14 mouse cellular contexts compared by ENCODE assay signal in the genomic region with DNA sequence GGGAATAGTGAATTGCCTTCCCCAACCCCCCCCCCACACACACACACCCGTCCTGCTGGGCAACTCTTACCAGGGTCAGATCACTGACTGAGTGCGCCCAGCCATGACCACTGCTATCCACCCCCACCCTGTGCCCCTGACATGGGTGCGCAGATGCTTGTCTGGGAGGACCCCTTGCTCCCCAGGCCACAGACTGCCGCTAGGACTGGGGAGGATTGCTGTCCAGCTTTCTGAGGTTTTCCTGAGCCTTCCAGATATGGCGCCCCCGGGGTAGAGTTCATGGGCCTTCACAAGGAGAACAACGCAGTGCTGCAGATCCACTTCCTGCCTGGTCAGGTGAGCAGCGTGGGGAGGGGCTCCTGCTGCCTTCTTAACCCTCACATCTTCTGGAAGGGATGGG. TPM values are rescaled to one million over a fixed set of nuclear protein-coding genes. Genes with fewer than 3 reads are reported as not detected.
DNase-seq lines count a peak whose midpoint lies in the region; ATAC-seq and TF ChIP-seq lines count a peak whose summit lies in the region.
"Had no signal": no experiment of that assay in that cellular context is flagged by ENCODE, and none has a peak within 500 bp of the region (broad histone marks: within the 10 kb centered on the region; RNA-seq: fewer than 3 reads in every experiment).

No protein-coding gene starts in this region.

- intact Hi-C loops in heart, postnatal 36 days (cut with DNase I) = no loop called here

- H3K4me1 ChIP-seq in heart, embryonic 11.5 days (ENCODE audit: control insufficient read depth, insufficient read depth, low read length) = peaks cover 46% of the 10 kb centered on the region
- peaks cover 23% of the 10 kb centered on the region for H3K4me1 ChIP-seq in lung, postnatal 0 days (ENCODE audit: insufficient read depth, low read depth, low read length)

- H3K4me2 ChIP-seq in heart, embryonic 11.5 days = no peak overlapping the region
- H3K4me2 ChIP-seq in lung, postnatal 0 days (replicated peaks; ENCODE audit: low read depth, low read length) = no peak overlapping the region

- H3K27ac ChIP-seq in heart, embryonic 11.5 days (ENCODE audit: low read depth, low read length) = peak overlapping the region; percentile 17; the same call in 1 of the 2 replicates
- peak overlapping the region; percentile 68 for H3K27ac ChIP-seq in lung, postnatal 0 days (ENCODE audit: low read length)
- H3K27ac ChIP-seq: left cerebral cortex, adult 2 months; liver, embryonic 14.5 days had no signal

- H3K36me3 ChIP-seq in heart, embryonic 11.5 days (ENCODE audit: control insufficient read depth, insufficient read depth, low read length) = peaks cover 11% of the 10 kb centered on the region
- H3K36me3 ChIP-seq in lung, postnatal 0 days (ENCODE audit: insufficient read depth, low read length) = peaks cover 12% of the 10 kb centered on the region

- no peak overlapping the region for H3K9ac ChIP-seq in heart, embryonic 11.5 days (ENCODE audit: low read depth, low read length)
- H3K9ac ChIP-seq in lung, postnatal 0 days (replicated peaks; ENCODE audit: low read depth) = no peak overlapping the region
- H3K9ac ChIP-seq: forebrain, postnatal 0 days; liver, embryonic 14.5 days had no signal

- H3K9me3 ChIP-seq in heart, embryonic 11.5 days (replicated peaks; ENCODE audit: control insufficient read depth, low read length) = no peaks in the 10 kb centered on the region; the same call in 1 of the 2 replicates
- no peaks in the 10 kb centered on the region for H3K9me3 ChIP-seq in lung, postnatal 0 days (ENCODE audit: low read length)

- TF ChIP-seq CTCF in lung, postnatal 0 days (IDR thresholded peaks at IDR 0.05) = no peak

- 82% methylated on average over 8 of the region's 8 CpGs for WGBS in heart, embryonic 11.5 days (ENCODE audit: insufficient replicate concordance)
- WGBS in lung, postnatal 0 days = 57% methylated on average over 8 of the region's 8 CpGs

- DNase-seq in heart, postnatal 36 days = no peak
- DNase-seq in lung, postnatal 0 days (ENCODE audit: low spot score) = no peak
- no peak for DNase-seq in lung, postnatal 14 days
- DNase-seq in kidney, postnatal 14 days = peak; percentile 70
- DNase-seq in thymus, postnatal 0 days (ENCODE audit: low spot score) = no peak
- DNase-seq in cerebellum, adult 9-11 months = no peak
- DNase-seq: adrenal gland, postnatal 25 days; forebrain, postnatal 0 days; gastrocnemius, postnatal 25 days had no signal

- TF ChIP-seq EP300 in lung, postnatal 0 days (IDR thresholded peaks at IDR 0.05) = no peak

- H3K4me3 ChIP-seq in heart, embryonic 11.5 days (ENCODE audit: low read depth, low read length) = no peak overlapping the region
- no peak overlapping the region for H3K4me3 ChIP-seq in lung, postnatal 0 days (ENCODE audit: low read depth, low read length)
- H3K4me3 ChIP-seq: left cerebral cortex, adult 2 months; myocyte had no signal

- H3K27me3 ChIP-seq in heart, embryonic 11.5 days (ENCODE audit: control insufficient read depth, insufficient read depth, low read length) = no peaks in the 10 kb centered on the region
- H3K27me3 ChIP-seq in lung, postnatal 0 days (replicated peaks; ENCODE audit: insufficient read depth, low read length) = no peaks in the 10 kb centered on the region

- no peak for ATAC-seq in heart, embryonic 11.5 days (replicated peaks; ENCODE audit: insufficient number of reproducible peaks, low FRiP score, low TSS enrichment)
- ATAC-seq in lung, postnatal 0 days = no peak
- ATAC-seq in frontal cortex, adult (ENCODE audit: low TSS enrichment) = no peak
- ATAC-seq: forebrain, postnatal 0 days had no signal

RNA-seq across cellular contexts. Expression of gene Myo15b, which starts 14.0 kb away (rescaled TPM):
- polyA plus RNA-seq in heart, embryonic 11.5 days (2014; fragmentation: Nextera tagmentation; extraction: Ambion mirVana) = 0.06 and 0.39 TPM in 2 replicates
- total RNA-seq in heart, postnatal 36 days (2021) = under 1 TPM in 1 of 2 experiments, not detected in 1; 0.14 TPM
- polyA plus RNA-seq in lung, postnatal 0 days (2015; fragmentation: Nextera tagmentation; extraction: Ambion mirVana) = 0.57 and 0.68 TPM in 2 replicates
- polyA plus RNA-seq in thymus, postnatal 0 days (2015; fragmentation: Nextera tagmentation; extraction: Ambion mirVana) = 1.4 and 1.5 TPM in 2 replicates
- total RNA-seq: forebrain, postnatal 0 days; gastrocnemius, postnatal 25 days had no signal

RNA-seq across cellular contexts. Expression of gene Llgl2, which starts 20.4 kb away (rescaled TPM):
- 21.5 and 22.4 TPM in 2 replicates for polyA plus RNA-seq in heart, embryonic 11.5 days (2014; fragmentation: Nextera tagmentation; extraction: Ambion mirVana)
- total RNA-seq in heart, postnatal 36 days (2021) = 10 to 100 TPM; 18.7 to 21.2 TPM
- 66.0 and 70.1 TPM in 2 replicates for polyA plus RNA-seq in lung, postnatal 0 days (2015; fragmentation: Nextera tagmentation; extraction: Ambion mirVana)
- polyA plus RNA-seq in thymus, postnatal 0 days (2015; fragmentation: Nextera tagmentation; extraction: Ambion mirVana) = 15.6 and 15.7 TPM in 2 replicates

RNA-seq across cellular contexts. Expression of gene Tsen54, which starts 29.7 kb away (rescaled TPM):
- polyA plus RNA-seq in heart, embryonic 11.5 days (2014; fragmentation: Nextera tagmentation; extraction: Ambion mirVana) = 20.8 TPM in 2 replicates
- 1 to 10 TPM; 8.7 to 9.7 TPM for total RNA-seq in heart, postnatal 36 days (2021)
- 18.2 and 19.9 TPM in 2 replicates for polyA plus RNA-seq in lung, postnatal 0 days (2015; fragmentation: Nextera tagmentation; extraction: Ambion mirVana)
- polyA plus RNA-seq in thymus, postnatal 0 days (2015; fragmentation: Nextera tagmentation; extraction: Ambion mirVana) = 23.4 and 23.5 TPM in 2 replicates

RNA-seq across cellular contexts. Expression of gene Caskin2, which starts 30.8 kb away (rescaled TPM):
- polyA plus RNA-seq in heart, embryonic 11.5 days (2014; fragmentation: Nextera tagmentation; extraction: Ambion mirVana) = 17.4 and 18.1 TPM in 2 replicates
- total RNA-seq in heart, postnatal 36 days (2021) = 10 to 100 TPM; 48.6 to 50.6 TPM
- polyA plus RNA-seq in lung, postnatal 0 days (2015; fragmentation: Nextera tagmentation; extraction: Ambion mirVana) = 17.5 and 17.9 TPM in 2 replicates
- 3.5 and 3.7 TPM in 2 replicates for polyA plus RNA-seq in thymus, postnatal 0 days (2015; fragmentation: Nextera tagmentation; extraction: Ambion mirVana)

RNA-seq across cellular contexts. Expression of gene Smim5, which starts 55.5 kb away (rescaled TPM):
- 19.6 and 21.8 TPM in 2 replicates for polyA plus RNA-seq in heart, embryonic 11.5 days (2014; fragmentation: Nextera tagmentation; extraction: Ambion mirVana)
- 10 to 100 TPM; 14.8 to 26.7 TPM for total RNA-seq in heart, postnatal 36 days (2021)
- 25.8 and 27.6 TPM in 2 replicates for polyA plus RNA-seq in lung, postnatal 0 days (2015; fragmentation: Nextera tagmentation; extraction: Ambion mirVana)
- 35.4 and 39.8 TPM in 2 replicates for polyA plus RNA-seq in thymus, postnatal 0 days (2015; fragmentation: Nextera tagmentation; extraction: Ambion mirVana)
